Mouse (Mus musculus): Measurements from ENCODE around the gene Sh3bgrl2. TPM values are rescaled to one million over a fixed set of nuclear protein-coding genes. Genes with fewer than 3 reads are reported as not detected.
"Not testable (repeated sequence)": the region's sequence is repeated elsewhere in the genome, so short reads cannot be mapped to it uniquely, and the experiment has no call there.

Sh3bgrl2 gene
- 1 to 10 TPM; 4.4 to 4.9 TPM for total RNA-seq (2021)
- long read RNA-seq, experiment 1, full-length matches to known transcripts = 3 of 5 reads
- long read RNA-seq, experiment 1, partial matches to known transcripts = 0 of 5 reads
- long read RNA-seq, experiment 1, other reads (novel, unspliced or antisense) = 2 of 5 reads
- long read RNA-seq, experiment 2 = 0 reads

DNA sequence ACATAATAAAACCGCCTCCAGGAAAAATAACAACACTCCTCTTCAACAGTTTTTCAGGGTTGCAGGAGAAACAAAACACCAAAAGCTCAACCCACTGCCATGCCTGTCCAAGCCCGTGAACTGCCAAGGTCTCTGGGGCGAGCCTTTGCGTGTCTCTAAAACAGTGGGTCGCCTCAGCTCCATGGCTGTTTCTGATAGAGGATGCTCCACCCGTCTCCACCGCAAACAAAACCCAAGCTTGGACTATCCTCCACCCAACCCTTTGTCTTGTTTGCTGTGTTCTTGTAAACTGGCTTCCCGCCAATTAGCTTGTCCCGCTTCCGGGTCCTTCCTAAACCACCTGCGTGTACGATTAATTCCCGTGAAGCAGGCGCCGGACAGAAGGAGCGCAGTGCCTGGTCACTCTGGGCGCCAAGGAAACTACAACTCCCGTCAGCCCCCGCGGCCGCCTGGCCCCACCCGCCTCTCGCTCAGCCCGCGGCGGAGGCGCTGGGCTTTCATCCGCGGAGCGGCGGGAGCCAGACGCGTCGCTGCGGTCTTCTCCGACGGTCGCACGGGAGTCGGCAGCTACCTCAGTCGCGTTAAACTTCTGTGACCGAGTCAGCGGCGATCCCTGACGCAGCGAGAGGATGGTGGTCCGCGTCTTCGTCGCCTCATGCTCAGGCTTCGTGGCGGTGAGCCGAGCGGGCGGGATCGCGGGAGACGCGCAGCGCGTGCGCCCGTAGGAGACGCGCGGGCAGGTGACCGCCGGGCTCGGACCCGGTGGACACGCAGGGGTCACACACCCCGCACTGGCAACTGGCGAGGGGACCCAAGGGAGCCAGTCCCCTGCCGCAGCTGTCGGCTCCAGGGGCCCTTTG lies at the start of gene Sh3bgrl2:
Gene Sh3bgrl2, plus strand, starts transcription at position 498 of the 860 bp plus-strand sequence.
- peak; percentile 88 for DNase-seq

DNA sequence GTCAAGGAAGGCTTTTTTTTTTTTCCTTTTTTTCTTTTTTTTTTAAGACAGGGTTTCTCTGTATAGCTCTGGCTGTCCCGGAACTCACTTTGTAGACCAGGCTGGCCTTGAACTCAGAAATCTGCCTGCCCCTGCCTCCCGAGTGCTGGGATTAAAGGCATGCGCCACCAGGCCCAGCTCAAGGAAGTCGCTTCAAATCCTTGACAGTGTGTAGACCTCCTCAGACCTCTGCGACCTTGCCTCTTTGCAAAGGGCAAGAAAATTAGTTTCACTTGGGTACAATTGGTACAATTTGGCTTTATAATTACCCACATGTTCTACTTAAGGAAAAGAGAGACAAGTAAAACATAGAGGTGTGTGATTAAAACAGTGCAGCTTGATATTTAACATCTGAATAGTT lies 29.0 kb upstream of the Sh3bgrl2 start:
- not testable (repeated sequence) for DNase-seq

DNA sequence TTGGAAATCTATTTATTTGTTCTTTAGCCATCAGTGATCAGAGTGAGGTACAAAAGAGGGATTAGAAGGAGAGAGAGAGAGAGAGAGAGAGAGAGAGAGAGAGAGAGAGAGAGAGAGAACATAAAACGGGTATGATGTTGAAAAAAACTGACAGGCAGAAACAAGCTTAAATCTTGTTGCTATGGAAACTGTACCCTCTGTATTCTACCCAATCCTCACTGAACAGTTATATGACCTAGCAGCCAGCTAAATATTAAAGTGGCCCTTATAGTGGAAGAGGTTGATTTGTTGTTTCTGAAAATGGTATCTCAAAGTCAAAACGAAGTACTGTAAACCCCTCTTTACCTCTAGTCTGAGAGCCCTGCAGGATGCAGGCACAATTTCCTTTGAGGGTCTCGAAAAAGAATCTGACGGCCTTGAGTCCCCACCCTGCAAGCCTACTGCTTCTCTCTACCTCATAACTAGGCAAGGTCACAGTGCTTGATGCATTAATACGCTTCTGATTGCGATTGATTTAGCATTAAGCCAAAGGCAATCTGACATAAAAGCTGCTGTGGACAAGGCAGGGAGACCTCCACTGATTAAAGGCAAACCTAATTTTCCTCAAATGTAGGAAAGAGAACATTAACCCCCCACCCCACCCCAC lies 28.5 kb upstream of the Sh3bgrl2 start:
- no peak for DNase-seq

DNA sequence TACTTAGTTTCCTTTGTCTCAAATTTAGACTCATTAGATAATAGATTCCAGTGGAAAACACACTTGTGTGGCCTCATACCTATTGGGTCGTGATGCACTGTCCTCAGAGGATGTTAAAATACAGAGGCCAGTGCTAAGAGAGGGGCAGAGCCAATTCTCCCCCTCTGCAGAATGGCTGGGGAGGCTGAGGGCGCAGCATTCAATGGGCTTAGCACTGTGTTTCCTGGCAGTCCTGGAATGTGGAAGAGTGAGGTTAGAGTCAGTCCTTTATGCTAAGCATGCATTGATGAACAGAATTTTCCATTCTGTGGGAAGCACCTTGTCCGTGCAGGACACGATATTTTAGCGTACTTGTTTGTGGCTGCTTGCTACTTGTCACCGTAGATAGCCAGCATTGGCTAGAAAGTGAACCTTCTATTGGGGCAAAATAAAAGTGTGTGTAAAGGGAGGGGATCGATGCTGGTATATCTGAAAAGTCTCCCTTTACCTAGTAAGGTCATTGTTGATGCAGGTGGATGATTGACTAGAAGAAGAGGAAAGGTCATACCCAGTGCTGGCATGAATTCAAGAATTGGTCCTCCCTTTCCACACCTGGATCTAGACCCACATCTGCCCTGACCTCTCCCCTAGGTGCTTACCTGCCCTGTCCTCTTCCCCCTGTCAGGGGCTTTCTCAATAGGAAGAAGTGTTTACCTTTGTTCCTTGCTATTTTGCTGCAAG lies 20.6 kb upstream of the Sh3bgrl2 start:
- no peak for DNase-seq

DNA sequence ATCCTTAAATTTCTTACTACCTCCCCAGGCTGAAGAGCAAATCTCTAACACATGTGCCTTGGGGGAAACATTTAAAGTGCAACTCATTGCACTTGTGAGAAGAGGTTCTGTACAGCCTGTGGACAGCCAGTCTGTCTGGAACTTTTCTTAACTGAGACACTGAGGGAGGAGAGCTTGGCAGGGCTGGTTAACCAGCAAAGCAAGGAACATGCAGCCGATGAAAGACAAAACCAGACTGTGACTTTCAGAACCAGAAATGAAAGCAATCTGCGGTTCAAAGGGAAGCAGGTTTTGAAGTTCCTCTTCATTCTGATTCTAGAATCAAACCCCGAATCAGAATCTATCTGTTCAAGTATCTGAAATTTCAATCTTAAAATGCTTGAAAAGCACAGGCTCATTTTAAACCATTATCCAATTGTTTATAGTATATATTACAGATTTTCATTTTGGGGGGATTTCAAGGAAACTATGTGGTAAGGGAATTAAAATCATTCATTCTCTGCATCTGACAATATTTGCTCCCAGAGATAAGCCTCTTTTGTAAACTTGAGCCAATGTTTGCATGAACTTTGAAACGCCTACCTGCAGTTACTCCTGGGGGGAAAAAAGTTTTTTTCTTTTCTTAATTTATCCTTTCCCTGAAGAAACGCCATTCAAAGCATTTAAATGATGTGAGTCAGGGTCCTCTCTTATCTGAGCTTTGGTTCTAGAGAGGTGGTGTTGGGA lies 14.9 kb upstream of the Sh3bgrl2 start:
- DNase-seq = no peak

DNA sequence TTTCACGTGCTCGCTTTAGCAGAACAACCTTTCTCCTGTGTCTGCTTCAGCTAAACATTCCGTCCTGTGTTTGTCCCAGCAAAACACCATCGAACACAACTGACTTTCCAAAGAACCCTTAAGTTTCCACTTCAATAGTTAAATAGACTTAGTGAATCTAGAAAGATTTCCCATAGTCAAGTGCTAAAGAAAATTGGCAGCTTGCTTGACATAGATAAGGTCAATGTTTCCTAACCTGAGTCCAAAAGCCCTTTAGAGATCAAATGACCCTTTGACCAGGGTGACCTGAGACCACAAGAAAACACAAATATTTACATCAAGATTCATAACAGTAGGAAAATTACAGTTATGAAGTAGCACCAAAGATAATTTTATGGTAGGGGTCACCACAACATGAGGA lies 11.2 kb upstream of the Sh3bgrl2 start:
- no peak for DNase-seq

DNA sequence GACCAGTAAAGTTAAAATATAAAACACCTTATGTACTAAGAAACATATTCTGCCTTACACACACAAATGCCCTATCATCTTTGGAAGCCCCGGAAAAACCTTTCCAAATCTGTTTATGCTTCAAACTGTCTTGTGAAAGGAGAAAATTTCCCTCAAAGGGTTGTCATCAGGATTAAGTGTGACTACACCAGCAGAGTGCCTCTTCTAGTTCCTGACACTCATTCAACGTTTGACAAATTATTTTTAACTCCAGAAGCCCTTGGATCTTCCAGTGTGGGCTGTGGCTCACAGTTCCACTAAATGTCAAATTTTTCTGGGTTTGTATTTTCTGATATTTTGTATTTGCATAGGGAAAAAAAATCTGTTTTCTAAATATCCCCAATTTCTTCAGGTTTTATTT lies 10.6 kb upstream of the Sh3bgrl2 start:
- no peak for DNase-seq

DNA sequence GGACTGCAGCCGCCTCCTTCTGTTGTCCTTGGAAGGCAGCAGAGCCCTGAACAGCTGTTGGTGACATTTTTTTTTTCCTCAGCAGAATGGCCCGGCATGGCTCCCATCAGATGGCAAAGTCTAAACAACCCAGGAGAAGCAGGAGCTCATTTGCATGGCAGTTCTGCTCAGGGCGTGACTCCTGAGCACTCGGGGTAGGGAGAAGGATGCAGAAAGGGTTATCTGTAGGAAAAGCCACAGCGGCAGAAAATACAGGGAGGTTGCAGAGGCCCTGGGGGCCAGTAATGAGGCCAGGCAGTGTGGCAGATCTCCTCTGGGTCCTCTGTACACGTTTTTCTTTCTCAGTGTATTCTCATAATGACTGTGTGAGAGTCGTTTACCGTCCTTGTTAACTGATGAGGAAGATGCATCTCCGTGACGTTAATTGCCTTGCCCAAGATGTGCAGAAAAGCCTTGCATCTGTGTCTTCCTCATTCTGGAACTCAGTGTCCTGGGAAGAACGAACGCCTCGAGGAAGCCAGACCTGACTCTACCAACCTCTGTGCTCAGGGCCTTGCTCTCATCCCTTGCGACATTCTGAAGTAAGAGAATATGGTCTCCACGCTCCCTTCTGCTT lies 10.1 kb upstream of the Sh3bgrl2 start:
- peak in 1 of 2 experiments; percentile 11 for DNase-seq

DNA sequence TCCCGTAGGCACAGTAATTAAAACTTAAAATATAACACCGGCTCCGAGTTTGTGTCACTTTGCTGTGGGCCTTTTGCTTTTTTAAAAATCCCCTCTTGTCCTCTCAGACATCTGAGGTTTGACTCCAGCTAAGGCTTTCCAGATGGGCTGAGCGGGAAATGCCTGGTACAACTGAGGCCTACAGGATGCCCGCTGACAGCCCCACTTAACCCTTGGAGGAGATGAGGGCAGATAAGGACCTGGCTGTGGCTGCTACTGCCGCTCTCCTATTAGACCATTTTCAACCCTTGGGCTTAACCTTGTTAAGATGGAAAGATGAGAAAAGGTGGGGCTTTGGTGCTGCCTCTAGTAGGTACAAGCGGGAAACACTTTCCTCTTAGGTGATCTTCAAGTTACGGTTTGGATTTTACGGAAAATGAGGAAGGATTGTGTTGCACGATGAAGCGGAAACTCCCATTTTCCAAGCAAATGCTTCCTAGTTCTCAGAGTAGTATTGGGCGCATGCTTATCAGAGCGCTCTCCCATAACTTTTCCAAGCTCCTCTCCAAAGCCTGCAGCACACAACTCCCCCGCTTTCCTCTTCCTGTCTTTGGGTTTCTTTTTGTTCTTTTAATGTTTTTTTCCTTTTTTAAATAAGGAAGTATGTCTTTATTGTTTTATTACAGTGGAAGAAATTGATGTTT lies 8.2 kb upstream of the Sh3bgrl2 start:
- peak in 1 of 2 experiments; percentile 17 for DNase-seq

DNA sequence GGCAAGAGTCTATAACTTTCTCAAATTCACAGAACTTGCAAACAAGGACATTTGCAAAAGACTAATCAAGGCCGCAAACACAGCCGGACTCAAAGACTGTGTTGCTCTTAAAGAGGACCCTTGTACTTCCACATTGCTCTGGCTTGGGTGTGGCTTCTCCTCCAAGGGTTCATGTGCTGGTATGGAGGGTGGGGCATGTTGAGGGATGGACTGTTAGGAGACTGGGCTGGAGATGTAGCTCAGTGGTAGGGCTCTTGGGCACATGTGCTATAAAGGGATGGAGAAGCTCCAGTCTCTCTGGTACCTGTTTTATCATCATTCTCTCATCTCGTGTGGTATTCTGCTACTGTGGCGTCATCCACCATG lies 7.7 kb upstream of the Sh3bgrl2 start:
- DNase-seq = no peak

DNA sequence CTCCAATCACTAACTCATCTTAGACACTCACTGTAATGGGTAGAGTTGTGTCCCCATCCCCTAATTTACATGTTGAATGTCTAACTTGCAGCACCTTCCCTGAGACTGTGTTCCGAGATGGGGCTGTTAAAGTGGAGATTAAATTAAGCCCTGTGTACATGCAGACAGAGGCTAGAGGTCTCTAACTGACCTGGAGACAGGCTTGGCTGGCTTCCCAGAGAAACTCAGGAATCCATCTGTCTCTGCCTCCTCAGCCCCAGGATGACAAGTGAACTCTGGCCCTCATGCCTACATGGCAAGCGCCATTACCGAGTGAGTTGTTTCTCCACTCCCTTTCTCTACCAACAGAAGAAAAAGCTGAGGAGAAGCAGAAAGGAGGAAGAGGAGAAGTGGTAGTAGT lies 7.2 kb upstream of the Sh3bgrl2 start:
- no peak for DNase-seq

DNA sequence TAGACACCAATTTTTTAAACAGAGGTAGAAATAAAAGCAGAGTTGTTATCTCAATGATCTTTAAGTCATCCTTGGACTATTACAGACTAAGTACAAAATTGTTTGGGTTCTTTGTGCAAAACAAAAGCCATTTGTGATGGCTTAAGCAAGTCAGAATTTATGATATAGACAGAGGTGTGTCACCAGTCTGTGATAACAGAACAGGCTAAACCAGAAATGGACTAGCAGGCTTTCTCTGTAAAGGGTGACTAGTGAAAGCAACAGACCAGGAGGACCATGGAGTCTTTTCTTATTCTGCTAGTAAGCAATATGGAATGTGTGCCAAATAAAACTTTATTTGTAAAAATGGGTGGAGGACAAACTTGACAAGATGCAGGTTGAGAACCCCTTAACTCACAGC lies 2.9 kb upstream of the Sh3bgrl2 start:
- DNase-seq = no peak

DNA sequence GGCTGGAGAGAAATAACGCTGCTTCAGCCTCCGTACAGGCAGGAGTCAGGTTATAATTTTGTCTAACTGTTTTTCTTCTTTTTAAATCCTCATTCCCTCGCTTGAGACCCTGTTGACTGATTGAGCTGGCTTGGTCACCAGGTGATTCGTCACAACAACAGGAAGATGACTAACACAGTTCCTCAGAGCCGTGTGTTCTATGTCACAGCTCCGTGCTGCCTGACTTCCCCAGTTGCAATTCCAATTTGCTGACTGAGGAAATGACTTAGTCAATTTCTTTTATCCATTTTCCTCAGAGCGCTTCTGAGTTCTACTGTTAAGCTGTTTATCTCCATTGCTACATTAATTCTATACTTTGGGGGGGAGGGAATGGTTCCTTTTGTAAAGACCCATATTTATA lies 1.8 kb upstream of the Sh3bgrl2 start:
- DNase-seq = no peak

DNA sequence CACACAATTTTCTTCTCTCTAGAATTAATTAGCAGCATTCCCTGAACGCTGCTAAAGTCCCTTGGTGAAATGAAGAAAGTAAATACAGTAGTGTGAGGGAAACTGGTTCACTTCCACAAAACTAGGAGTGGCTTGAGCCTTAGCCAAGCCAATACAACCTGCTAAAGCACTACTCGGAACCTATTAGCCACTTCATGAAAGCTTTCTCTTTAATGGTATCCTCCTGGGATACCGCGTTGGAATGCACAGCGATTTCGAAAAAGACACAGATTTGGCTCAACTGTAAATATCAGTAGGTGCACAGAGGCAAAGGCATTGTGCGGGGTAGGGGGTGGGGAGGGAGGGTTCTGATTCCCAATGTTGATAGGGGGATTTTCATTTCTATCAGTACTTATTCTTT lies 898 bp upstream of the Sh3bgrl2 start:
- no peak for DNase-seq

DNA sequence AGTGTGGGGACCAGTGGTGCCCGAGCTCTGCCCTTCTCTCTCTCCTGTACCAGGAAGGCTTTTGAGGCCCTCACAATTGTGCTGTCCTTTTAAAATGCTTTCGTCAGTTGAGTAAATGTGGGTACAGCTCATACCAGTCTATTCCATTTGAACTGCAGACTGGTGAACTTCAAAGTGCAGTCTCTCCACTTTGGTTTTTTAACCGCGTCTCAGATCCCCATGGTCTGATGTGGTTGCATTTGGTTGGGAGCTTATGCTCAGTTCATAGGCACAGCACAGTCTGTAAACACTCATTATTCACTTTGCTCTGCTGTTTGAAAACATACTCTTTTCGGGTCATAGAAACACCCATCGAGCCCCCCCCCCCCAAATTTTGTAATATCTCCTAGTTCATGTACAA lies 1.7 kb downstream of the Sh3bgrl2 start:
- DNase-seq = no peak

DNA sequence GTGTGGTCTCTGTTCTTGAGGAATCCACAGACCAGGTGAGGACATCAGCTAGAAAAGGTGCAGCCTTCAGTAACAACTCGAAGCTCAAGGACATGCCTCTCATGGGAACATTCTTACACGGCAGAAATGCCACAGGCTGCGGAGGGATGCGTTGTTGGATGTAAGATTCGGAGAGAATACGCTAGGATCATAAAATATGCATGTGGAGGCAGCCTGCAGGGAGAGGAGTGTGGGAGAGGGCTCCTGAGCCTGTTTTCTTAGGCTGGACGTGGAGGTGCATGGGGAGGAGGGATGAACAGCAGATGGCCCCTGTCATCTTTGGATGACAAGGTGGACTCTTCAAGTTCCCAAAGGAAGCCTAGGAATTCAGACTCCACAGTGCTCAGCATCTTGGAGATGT lies 3.0 kb downstream of the Sh3bgrl2 start:
- DNase-seq = no peak

DNA sequence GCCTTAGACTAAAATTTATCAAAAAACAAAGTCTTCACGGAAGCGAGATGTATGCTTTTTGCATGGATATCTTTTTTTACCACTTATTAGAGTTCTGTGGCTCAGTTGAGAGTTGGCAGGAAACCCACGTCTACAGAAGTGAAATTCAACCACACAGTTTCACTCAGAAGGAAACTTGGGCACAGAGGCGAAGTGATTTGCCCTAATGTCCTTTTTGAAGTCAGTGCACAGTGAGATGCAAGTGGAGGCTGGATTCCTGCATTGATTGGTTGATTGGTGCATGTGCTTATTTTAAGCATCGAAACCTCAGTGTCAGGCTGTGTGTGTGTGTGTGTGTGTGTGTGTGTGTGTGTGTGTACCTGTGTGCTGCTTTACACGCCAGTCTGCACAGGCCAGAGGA lies 3.5 kb downstream of the Sh3bgrl2 start:
- no peak for DNase-seq

DNA sequence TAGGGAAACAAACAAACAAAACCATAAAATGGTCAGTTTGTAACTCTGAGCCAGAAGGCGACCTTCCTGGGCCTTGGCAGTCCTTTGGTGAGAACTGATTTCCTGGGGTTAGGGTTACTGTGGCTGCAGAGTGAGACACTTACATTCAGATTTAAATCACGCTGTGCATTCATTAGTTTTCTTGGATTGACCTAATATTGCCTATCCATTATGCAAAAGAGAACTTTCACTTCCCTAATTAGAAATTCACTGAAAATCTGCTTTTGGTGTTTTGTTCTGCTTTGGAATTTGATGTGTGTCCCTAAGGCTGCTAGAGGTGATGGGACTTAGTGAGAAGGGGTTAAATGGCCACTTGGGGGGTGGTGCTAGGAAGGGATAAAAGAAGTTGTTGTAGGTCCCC lies 7.5 kb downstream of the Sh3bgrl2 start:
- DNase-seq = no peak

DNA sequence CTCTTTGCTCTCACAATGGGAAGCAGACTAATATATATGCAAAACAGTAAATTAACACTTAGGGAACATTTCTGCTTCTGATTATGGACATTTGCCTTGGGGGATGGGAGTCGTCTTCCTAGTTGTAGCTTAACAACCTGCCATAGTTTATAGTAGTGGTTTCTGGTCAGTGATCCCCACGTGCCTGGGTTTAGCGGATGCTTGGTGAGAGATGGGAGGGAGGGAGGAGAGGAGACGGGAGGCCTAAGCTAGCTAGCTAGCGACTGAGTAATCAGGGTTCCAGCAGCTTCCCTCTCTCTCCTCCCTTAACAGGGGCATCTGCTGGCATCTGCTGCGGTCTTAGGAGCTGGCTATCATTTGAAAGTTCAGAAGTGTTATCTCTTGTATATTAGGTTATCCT lies 8.1 kb downstream of the Sh3bgrl2 start:
- no peak for DNase-seq

DNA sequence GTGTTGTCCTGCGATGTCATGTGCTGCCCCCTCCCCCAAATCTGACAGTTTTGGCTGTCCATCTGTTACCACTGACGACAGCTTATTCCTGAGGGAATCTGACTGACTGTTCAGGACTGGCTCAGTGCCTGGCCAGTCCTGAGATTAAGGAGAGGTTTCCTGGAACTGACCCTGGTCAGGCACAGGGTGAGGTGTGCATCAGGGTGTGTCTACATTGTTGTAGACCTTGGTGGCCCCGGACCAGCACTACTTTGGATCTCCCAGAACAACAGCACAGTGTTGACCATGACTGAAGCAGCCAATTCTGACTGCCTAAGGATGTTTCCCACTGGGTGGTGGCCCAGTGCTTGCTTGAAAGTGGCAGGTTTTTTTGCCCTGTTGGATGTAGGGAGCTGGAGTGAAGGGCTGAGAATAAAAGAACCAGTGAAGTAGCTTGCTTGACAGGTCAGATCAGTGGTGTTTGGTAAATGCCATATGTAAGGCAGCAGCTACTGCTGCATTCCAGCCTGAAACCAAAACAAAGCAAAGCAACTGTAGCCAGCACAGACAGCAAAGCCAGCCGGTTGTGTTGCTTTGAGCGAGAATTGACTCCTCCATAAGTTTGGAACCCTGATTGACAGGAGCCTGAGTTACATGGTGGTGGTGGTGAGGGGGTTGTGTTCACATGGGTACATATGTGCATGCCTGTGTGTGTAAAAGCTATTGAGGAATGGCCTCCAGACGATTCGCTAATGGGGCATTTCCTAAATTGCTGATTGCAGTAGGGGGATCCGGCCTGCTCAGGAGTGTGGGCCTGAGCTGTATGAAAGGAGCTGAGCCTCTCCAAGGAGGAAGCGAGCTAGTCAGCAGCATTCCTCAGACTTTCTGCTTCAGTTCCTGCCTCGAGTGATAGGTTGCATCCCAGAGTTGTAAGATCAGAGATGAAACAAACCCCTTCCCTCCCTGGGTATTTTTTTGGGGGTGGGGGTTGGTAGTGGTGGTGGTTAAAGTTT lies 8.9 kb downstream of the Sh3bgrl2 start:
- DNase-seq = peak; percentile 40 to 79

All from heart, adult 18-20 months (tissue).